Mouse (Mus musculus): ENCODE measurements around the gene Klhl30.

- TF ChIP-seq CTCF (IDR thresholded peaks at IDR 0.05; ENCODE audit: insufficient read depth, low read depth, low read length) (no peak), POLR2A (IDR thresholded peaks at IDR 0.05; ENCODE audit: insufficient read depth, low read depth, low read length) (no peak)
Measured at GRCm38 (mm10) chr1:91333582-91333981, 17.2 kb upstream of the Klhl30 start.

Data from olfactory bulb, adult 2 months (tissue).